Mouse (Mus musculus) CH12.LX (cell line): ENCODE results near the gene Nubpl. TPM values are rescaled to one million over a fixed set of nuclear protein-coding genes. Genes with fewer than 3 reads are reported as not detected.

Experiments used
- DNase-seq: peaks from one replicate; pipeline ENCODE4 v3.0.0-alpha.2; 2013; ENCODE audit errors: extremely low read depth
- H3K27ac ChIP-seq: 2 replicates; pipeline ENCODE4 v1.5.1; 2012; ENCODE audit warnings: low read depth, mild to moderate bottlenecking, control low read depth, moderate library complexity; ENCODE audit not compliant: insufficient read depth
- H3K27me3 ChIP-seq: replicated peaks from 2 replicates; pipeline ENCODE3; 2012; ENCODE audit warnings: inconsistent platforms
- H3K36me3 ChIP-seq, 2 experiments: replicated peaks in 1 of 2; 2 replicates each; pipeline versions ENCODE3 to v1.6.1; 2012; ENCODE audit warnings: inconsistent platforms in 1 of 2, low read length in 1 of 2, mild to moderate bottlenecking in 1 of 2, mixed read lengths in 1 of 2, moderate library complexity in 1 of 2; ENCODE audit not compliant: control insufficient read depth in 1 of 2, insufficient read depth in 1 of 2
- H3K4me1 ChIP-seq, 2 experiments: 2 replicates each; pipeline ENCODE4 v1.6.1; 2012; ENCODE audit warnings: inconsistent platforms in 1 of 2, moderate library complexity in 1 of 2; ENCODE audit not compliant: insufficient read depth in 2 of 2, control insufficient read depth in 1 of 2
- H3K4me2 ChIP-seq: 2 replicates; pipeline ENCODE4 v1.6.1; 2012; ENCODE audit warnings: low read depth, mild to moderate bottlenecking, control low read depth; ENCODE audit not compliant: poor library complexity, insufficient read depth, severe bottlenecking
- H3K4me3 ChIP-seq, 3 experiments: fragments of 150-350 bp in 1 of 3; sonication (generic) in 1 of 3; replicated peaks in 1 of 3; 2 replicates each; pipeline versions ENCODE3 to v1.5.1; 2011 to 2012; ENCODE audit warnings: low read depth in 2 of 3, low read length in 2 of 3, mild to moderate bottlenecking in 2 of 3, moderate library complexity in 2 of 3, control low read depth in 1 of 3, improper control_type of control experiment in 1 of 3, inconsistent platforms in 1 of 3, mixed read lengths in 1 of 3; ENCODE audit not compliant: poor library complexity in 1 of 3
- H3K79me2 ChIP-seq: replicated peaks from 2 replicates; pipeline ENCODE4 v1.6.1; 2012; ENCODE audit warnings: mild to moderate bottlenecking, moderate library complexity; ENCODE audit not compliant: control insufficient read depth, poor library complexity, insufficient read depth, severe bottlenecking; ENCODE audit errors: extremely low read depth
- H3K9ac ChIP-seq: 2 replicates; pipeline ENCODE4 v1.6.1; 2012; ENCODE audit warnings: low read depth, mild to moderate bottlenecking, control low read depth, moderate library complexity; ENCODE audit not compliant: insufficient read depth
- H3K9me3 ChIP-seq: replicated peaks from 2 replicates; pipeline ENCODE3; 2012; ENCODE audit warnings: low read length, inconsistent platforms, mixed read lengths
- BHLHE40 ChIP-seq: IDR thresholded peaks from 2 replicates; pipeline ENCODE4 v1.6.1; 2011; ENCODE audit warnings: mild to moderate bottlenecking, low read depth, low read length, improper control_type of control experiment
- CHD1 ChIP-seq: IDR thresholded peaks from 2 replicates; pipeline ENCODE4 v1.6.1; 2012; ENCODE audit warnings: low read depth, low read length, improper control_type of control experiment, inconsistent platforms
- CHD2 ChIP-seq: IDR thresholded peaks from 2 replicates; pipeline ENCODE4 v1.6.1; 2011; ENCODE audit warnings: low read length, improper control_type of control experiment
- CTCF ChIP-seq, 2 experiments: IDR thresholded peaks in 1 of 2; conservative IDR thresholded peaks in 1 of 2; 2 replicates each; pipeline ENCODE4 v1.5.1; 2011 to 2012; ENCODE audit warnings: low read depth in 2 of 2, low read length in 2 of 2, improper control_type of control experiment in 1 of 2, inconsistent platforms in 1 of 2, mild to moderate bottlenecking in 1 of 2, moderate library complexity in 1 of 2
- ELF1 ChIP-seq: IDR thresholded peaks from 2 replicates; pipeline ENCODE4 v1.6.1; 2014; ENCODE audit warnings: low read depth, mild to moderate bottlenecking, inconsistent platforms, low read length, improper control_type of control experiment
- EP300 ChIP-seq: IDR thresholded peaks from 2 replicates; pipeline ENCODE4 v1.6.1; 2011; ENCODE audit warnings: low read length, improper control_type of control experiment
- ETS1 ChIP-seq: conservative IDR thresholded peaks from 2 replicates; pipeline ENCODE4 v1.6.1; 2012; ENCODE audit warnings: low read depth, mild to moderate bottlenecking, inconsistent platforms, low read length, improper control_type of control experiment, moderate library complexity
- GABPA ChIP-seq: IDR thresholded peaks from 2 replicates; pipeline ENCODE4 v1.6.1; 2012; ENCODE audit warnings: low read depth, low read length, improper control_type of control experiment, inconsistent platforms; ENCODE audit not compliant: insufficient replicate concordance
- HCFC1 ChIP-seq: IDR thresholded peaks from 2 replicates; pipeline ENCODE4 v1.6.1; 2012; ENCODE audit warnings: low read depth, mild to moderate bottlenecking, inconsistent platforms, low read length, improper control_type of control experiment
- IRF4 ChIP-seq: IDR thresholded peaks from 2 replicates; pipeline ENCODE4 v1.6.1; 2014; ENCODE audit warnings: low read depth, mild to moderate bottlenecking, inconsistent platforms, low read length, improper control_type of control experiment
- JUN ChIP-seq: IDR thresholded peaks from 2 replicates; pipeline ENCODE4 v1.6.1; 2011; ENCODE audit warnings: low read depth, mild to moderate bottlenecking, low read length, improper control_type of control experiment, moderate library complexity; ENCODE audit not compliant: insufficient read depth
- KAT2A ChIP-seq: IDR thresholded peaks from 2 replicates; pipeline ENCODE4 v1.6.1; 2012; ENCODE audit warnings: low read length, improper control_type of control experiment, inconsistent platforms; ENCODE audit not compliant: insufficient replicate concordance
- MAFK ChIP-seq: IDR thresholded peaks from 2 replicates; pipeline ENCODE4 v1.6.1; 2011; ENCODE audit warnings: low read length, improper control_type of control experiment; ENCODE audit not compliant: insufficient replicate concordance
- MAZ ChIP-seq: IDR thresholded peaks from 2 replicates; pipeline ENCODE4 v1.6.1; 2012; ENCODE audit warnings: low read depth, mild to moderate bottlenecking, inconsistent platforms, low read length, improper control_type of control experiment, moderate library complexity
- MYC ChIP-seq: IDR thresholded peaks from 2 replicates; pipeline ENCODE4 v1.6.1; 2011; ENCODE audit warnings: low read depth, mild to moderate bottlenecking, improper control_type of control experiment, low read length
- NELFE ChIP-seq: IDR thresholded peaks from 2 replicates; pipeline ENCODE4 v1.6.1; 2011; ENCODE audit warnings: low read depth, low read length, improper control_type of control experiment
- NRF1 ChIP-seq: IDR thresholded peaks from 2 replicates; pipeline ENCODE4 v1.6.1; 2014; ENCODE audit warnings: low read depth, mild to moderate bottlenecking, inconsistent platforms, low read length, improper control_type of control experiment, moderate library complexity
- PAX5 ChIP-seq: IDR thresholded peaks from 2 replicates; pipeline ENCODE4 v1.6.1; 2012; ENCODE audit warnings: low read length, inconsistent platforms, mixed read lengths
- POLR2A ChIP-seq: IDR thresholded peaks from 2 replicates; pipeline ENCODE4 v1.6.1; 2011; ENCODE audit warnings: low read depth, mild to moderate bottlenecking, improper control_type of control experiment, low read length
- POLR2AphosphoS2 ChIP-seq: IDR thresholded peaks from 2 replicates; pipeline ENCODE4 v1.6.1; 2011; ENCODE audit warnings: low read depth, low read length, improper control_type of control experiment
- SIN3A ChIP-seq: IDR thresholded peaks from 2 replicates; pipeline ENCODE4 v1.6.1; 2012; ENCODE audit warnings: low read length, improper control_type of control experiment, inconsistent platforms
- SMC3 ChIP-seq: IDR thresholded peaks from 2 replicates; pipeline ENCODE4 v1.6.1; 2011; ENCODE audit warnings: low read depth, low read length, improper control_type of control experiment
- TBP ChIP-seq: conservative IDR thresholded peaks from 2 replicates; pipeline ENCODE4 v1.6.1; 2011; ENCODE audit warnings: low read depth, low read length, improper control_type of control experiment
- UBTF ChIP-seq: IDR thresholded peaks from 2 replicates; pipeline ENCODE4 v1.6.1; 2012; ENCODE audit warnings: low read depth, mild to moderate bottlenecking, inconsistent platforms, low read length, improper control_type of control experiment, moderate library complexity
- USF1 ChIP-seq: IDR thresholded peaks from 2 replicates; pipeline ENCODE4 v1.6.1; 2014; ENCODE audit warnings: low read depth, mild to moderate bottlenecking, inconsistent platforms, low read length, improper control_type of control experiment
- USF2 ChIP-seq: conservative IDR thresholded peaks from 2 replicates; pipeline ENCODE4 v1.6.1; 2011; ENCODE audit warnings: low read depth, low read length, improper control_type of control experiment
- ZNF384 ChIP-seq: IDR thresholded peaks from 2 replicates; pipeline ENCODE4 v1.6.1; 2012; ENCODE audit warnings: low read depth, low read length, improper control_type of control experiment, inconsistent platforms
- dilution Hi-C: fragments of 300-500 bp; cut with MboI; formaldehyde crosslinking; loops from 2 replicates; pipeline ENCODE4 v1.14.3; 2020; ENCODE audit warnings: low sequenced_read_pairs; ENCODE audit not compliant: extremely low pct_unique_long_range_greater_than_20kb, extremely low pct_ligation_motif_present
- in situ Hi-C: fragments of 300-500 bp; cut with MboI; formaldehyde crosslinking; loops from 3 replicates; pipeline ENCODE4 v1.14.3; 2019; ENCODE audit warnings: low sequenced_read_pairs, low pct_ligation_motif_present, low pct_unique_long_range_greater_than_20kb, mixed read lengths
- polyA plus RNA-seq: library from polyadenylated mRNA; unstranded; fragments of >175 nt; gene quantifications from 2 replicates; pipeline ENCODE4 v1.2.1, GENCODE M21; 2012; ENCODE audit warnings: low read depth; ENCODE audit not compliant: insufficient read length
- total RNA-seq, 2 experiments: library from RNA; depleted of rRNA; stranded (reverse); fragments of 300-350 nt in 1 of 2; fragments of >200 nt in 1 of 2; gene quantifications; 2 replicates each; pipeline ENCODE4 v1.2.3; 2012 to 2014

Gene Nubpl
- total and polyA plus RNA-seq, 3 experiments: 9.5 to 11.8 (median 11.1) TPM

- H3K79me2 ChIP-seq: no peaks in the 10 kb centered on the region
- H3K9me3 ChIP-seq: no peaks in the 10 kb centered on the region
- in situ Hi-C loops (no loop called here), dilution Hi-C loops (no loop called here)
- no peak overlapping the region for H3K9ac ChIP-seq
- no peak for DNase-seq
- TF ChIP-seq POLR2AphosphoS2 (no peak), ETS1 (no peak), CHD2 (no peak), USF1 (no peak), USF2 (no peak), CHD1 (no peak), MAZ (no peak), TBP (no peak), MYC (no peak), SIN3A (no peak), POLR2A (no peak), ELF1 (no peak), GABPA (no peak)
- no peak overlapping the region for H3K4me2 ChIP-seq
- peaks cover 0 to 8% of the 10 kb centered on the region in 2 experiments for H3K36me3 ChIP-seq
- H3K27me3 ChIP-seq: no peaks in the 10 kb centered on the region
- no peak overlapping the region for H3K27ac ChIP-seq
- H3K4me1 ChIP-seq: no peaks in the 10 kb centered on the region
- no peak overlapping the region for H3K4me3 ChIP-seq
Measured at GRCm38 (mm10) chr12:52129072-52129471, 31.5 kb downstream of the Nubpl start.

DNA sequence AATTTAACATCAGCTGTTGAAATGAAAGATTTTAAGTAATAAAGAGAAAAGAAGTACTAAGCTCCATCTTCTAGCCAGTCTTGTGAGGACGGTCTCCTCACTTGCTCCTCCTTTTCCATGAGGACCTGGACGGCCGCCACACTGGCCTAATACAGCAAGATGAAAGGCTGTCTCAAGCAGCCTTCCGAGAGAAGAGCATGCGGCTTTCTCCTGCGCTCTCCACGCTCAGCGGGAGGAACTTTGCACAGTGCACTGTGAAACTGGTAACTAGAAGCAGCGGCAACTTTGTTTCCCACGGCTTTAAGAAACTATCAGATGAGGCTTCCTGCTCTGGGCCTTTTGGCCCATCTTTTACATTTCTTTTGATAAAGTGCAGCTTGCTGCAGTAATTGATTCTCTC lies 34.7 kb downstream of the Nubpl start:
- in situ Hi-C loops: no loop called here
- no peaks in the 10 kb centered on the region for H3K79me2 ChIP-seq
- dilution Hi-C loops: no loop called here
- no peak overlapping the region for H3K4me2 ChIP-seq
- no peak overlapping the region for H3K4me3 ChIP-seq
- H3K9ac ChIP-seq: no peak overlapping the region
- no peak for TF ChIP-seq JUN
- no peak for TF ChIP-seq UBTF
- TF ChIP-seq, all 38 proteins: peak for 0
- Histone ChIP-seq H3K27me3 (no peaks in the 10 kb centered on the region), H3K9me3 (no peaks in the 10 kb centered on the region), H3K4me1 (no peaks in the 10 kb centered on the region), H3K27ac (no peak overlapping the region), H3K36me3 (peaks cover 0 to 13% of the 10 kb centered on the region in 2 experiments)
- DNase-seq: no peak

GRCm38 (mm10) chr12:52138296-52138695 lies 40.8 kb downstream of the Nubpl start:
- no peak for DNase-seq
- dilution Hi-C loops (no loop called here), in situ Hi-C loops (no loop called here)
- no peak overlapping the region for H3K4me2 ChIP-seq
- H3K27me3 ChIP-seq: no peaks in the 10 kb centered on the region
- no peak overlapping the region for H3K4me3 ChIP-seq
- peaks cover 0 to 5% of the 10 kb centered on the region in 2 experiments for H3K36me3 ChIP-seq
- no peak overlapping the region for H3K27ac ChIP-seq
- H3K9me3 ChIP-seq: no peaks in the 10 kb centered on the region
- H3K9ac ChIP-seq: no peak overlapping the region
- 0 out of 4 replicates have a peak, but pooled peaks cover 0 to 4% of the 10 kb centered on the region in 2 experiments for H3K4me1 ChIP-seq
- H3K79me2 ChIP-seq: no peaks in the 10 kb centered on the region
- TF ChIP-seq CHD2 (no peak), SMC3 (no peak), EP300 (no peak), CHD1 (no peak), ELF1 (no peak), BHLHE40 (no peak), NELFE (no peak), PAX5 (no peak), HCFC1 (no peak), JUN (no peak), KAT2A (no peak), IRF4 (no peak), CTCF (conservative IDR thresholded peaks at IDR 0.05 in 1 of 2, IDR thresholded peaks at IDR 0.05 in 1 of 2; ENCODE audit: low read depth in 2 of 2, low read length in 2 of 2) (no peak), ETS1 (no peak), TBP (no peak), ZNF384 (no peak), POLR2AphosphoS2 (no peak), NRF1 (no peak), MAFK (no peak)
